Mouse (Mus musculus) lung, adult 2 months (tissue): ENCODE measurements around the gene Ptprd.

Experiments
- CTCF ChIP-seq: fragments of 200-500 bp; IDR thresholded peaks from 2 replicates; pipeline ENCODE4 v1.5.1; 2011; ENCODE audit warnings: mild to moderate bottlenecking, low read length, control low read depth; ENCODE audit not compliant: insufficient read depth
- POLR2A ChIP-seq: fragments of 200-500 bp; IDR thresholded peaks from 2 replicates; pipeline ENCODE4 v1.6.1; 2011; ENCODE audit warnings: low read depth, mild to moderate bottlenecking, control low read depth, low read length, borderline replicate concordance; ENCODE audit errors: extremely low read depth

GRCm38 (mm10) chr4:77586624-77587023 is 625.1 kb downstream of the Ptprd start:
- TF ChIP-seq CTCF (no peak), POLR2A (no peak)
